Mouse (Mus musculus) ES-E14 (cell line): ENCODE measurements around the gene Raly.

Source experiments
- HCFC1 ChIP-seq: IDR thresholded peaks from 2 replicates; pipeline ENCODE4 v1.6.1; 2012; ENCODE audit warnings: low read length, inconsistent platforms, borderline replicate concordance; ENCODE audit not compliant: insufficient read depth
- ZC3H11A ChIP-seq: IDR thresholded peaks from 2 replicates; pipeline ENCODE4 v1.6.1; 2012; ENCODE audit warnings: low read depth, mild to moderate bottlenecking, inconsistent platforms, low read length, borderline replicate concordance
- ZNF384 ChIP-seq: IDR thresholded peaks from 2 replicates; pipeline ENCODE4 v1.6.1; 2012; ENCODE audit warnings: low read depth, low read length, inconsistent platforms

DNA sequence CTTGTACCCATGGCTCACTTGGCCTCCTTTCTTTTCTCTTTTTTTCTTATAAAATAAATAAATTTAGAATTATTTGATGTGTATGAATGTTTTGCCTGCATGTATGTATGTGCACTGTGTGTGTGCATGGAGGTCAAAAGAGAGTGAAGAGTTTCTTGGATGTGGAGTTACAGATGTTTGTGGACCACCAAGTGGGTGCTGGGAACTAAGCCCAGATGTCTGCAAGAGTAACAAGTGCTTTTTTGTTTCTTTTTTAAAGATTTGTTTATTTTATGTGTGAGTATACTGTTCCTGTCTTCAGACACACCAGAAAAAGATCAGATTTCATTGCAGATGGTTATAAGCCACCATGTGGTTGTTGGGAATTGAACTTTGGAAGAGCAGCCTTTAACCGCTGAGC is 12.5 kb downstream of the Raly start:
- TF ChIP-seq ZC3H11A (no peak), HCFC1 (no peak), ZNF384 (no peak)
